Mouse (Mus musculus): ENCODE measurements around the gene Mccc2.

Mccc2 gene

GRCm38 (mm10) chr13:99939320-99939671, 76.1 kb downstream of the Mccc2 start:
- no peak for DNase-seq (ENCODE audit: low spot score in 2 of 2)

GRCm38 (mm10) chr13:99938606-99939319, 76.7 kb downstream of the Mccc2 start:
- DNase-seq (ENCODE audit: low spot score in 2 of 2), result no peak

- DNase-seq (ENCODE audit: low spot score in 2 of 2), result no peak
Measured at GRCm38 (mm10) chr13:99937741-99938140, 77.7 kb downstream of the Mccc2 start.

GRCm38 (mm10) chr13:99932406-99932805, 83.0 kb downstream of the Mccc2 start:
- no peak for DNase-seq (ENCODE audit: low spot score in 2 of 2)

GRCm38 (mm10) chr13:99931502-99931901, 83.9 kb downstream of the Mccc2 start:
- no peak for DNase-seq (ENCODE audit: low spot score in 2 of 2)

GRCm38 (mm10) chr13:99926249-99926648, 89.2 kb downstream of the Mccc2 start:
- DNase-seq (ENCODE audit: low spot score in 2 of 2), result no peak

- no peak for DNase-seq (ENCODE audit: low spot score in 2 of 2)
Measured at GRCm38 (mm10) chr13:99915632-99916031, 99.8 kb downstream of the Mccc2 start.

- no peak for DNase-seq (ENCODE audit: low spot score in 2 of 2)
Measured at GRCm38 (mm10) chr13:99900965-99901364, 114.5 kb downstream of the Mccc2 start, which contains the start of gene Cartpt. Cartpt (minus strand) TSS chr13:99901091.

- DNase-seq (ENCODE audit: low spot score in 2 of 2), result no peak
Measured at GRCm38 (mm10) chr13:99900557-99900892, 114.9 kb downstream of the Mccc2 start.

GRCm38 (mm10) chr13:99899670-99900556, 115.5 kb downstream of the Mccc2 start:
- DNase-seq (ENCODE audit: low spot score in 2 of 2), result no peak

- no peak for DNase-seq (ENCODE audit: low spot score in 2 of 2)
Measured at GRCm38 (mm10) chr13:99898816-99899215, 116.6 kb downstream of the Mccc2 start.
